Mouse (Mus musculus): ENCODE results near the gene Lif. TPM values are rescaled to one million over a fixed set of nuclear protein-coding genes. Genes with fewer than 3 reads are reported as not detected.

The Lif gene
- polyA plus RNA-seq (2016; fragmentation: Nextera tagmentation; extraction: Ambion mirVana): 0.11 and 0.21 TPM in 2 replicates

- Histone ChIP-seq H3K27ac (no peak within 1 kb of the TSS), H3K4me3 (no peak within 1 kb of the TSS), H3K9me3 (no peaks in the 10 kb centered on the region), H3K27me3 (ENCODE audit: insufficient read depth, poor library complexity, severe bottlenecking) (peaks cover 11% of the 10 kb centered on the region), H3K36me3 (no peaks in the 10 kb centered on the region), H3K4me1 (peaks cover 22% of the 10 kb centered on the region)
- 62% methylated on average over 11 of the region's 11 CpGs for WGBS
- no peak for DNase-seq (ENCODE audit: low spot score)
Observed at GRCm38 (mm10) chr11:4256846-4257607, at the start of gene Lif. Gene Lif, plus strand, starts transcription at chr11:4257557.

GRCm38 (mm10) chr11:4207655-4208054 lies 49.7 kb upstream of the Lif start:
- 92% methylated on average over 9 of the region's 9 CpGs for WGBS
- Histone ChIP-seq H3K4me3 (no peak overlapping the region), H3K9me3 (no peaks in the 10 kb centered on the region), H3K27me3 (ENCODE audit: insufficient read depth, poor library complexity, severe bottlenecking) (no peaks in the 10 kb centered on the region), H3K36me3 (peaks cover 34% of the 10 kb centered on the region), H3K4me1 (peaks cover 10% of the 10 kb centered on the region), H3K27ac (no peak overlapping the region)
- no peak for DNase-seq (ENCODE audit: low spot score)

- Histone ChIP-seq H3K27ac (no peak overlapping the region), H3K4me3 (no peak overlapping the region), H3K27me3 (ENCODE audit: insufficient read depth, poor library complexity, severe bottlenecking) (no peaks in the 10 kb centered on the region), H3K4me1 (peaks cover 12% of the 10 kb centered on the region), H3K9me3 (no peaks in the 10 kb centered on the region), H3K36me3 (peaks cover 53% of the 10 kb centered on the region)
- WGBS: 76% methylated on average over 5 of the region's 5 CpGs
- no peak for DNase-seq (ENCODE audit: low spot score)
Observed at GRCm38 (mm10) chr11:4209556-4209955, 47.8 kb upstream of the Lif start.

GRCm38 (mm10) chr11:4210786-4211185 lies 46.6 kb upstream of the Lif start:
- DNase-seq (ENCODE audit: low spot score): no peak
- no peaks in the 10 kb centered on the region for H3K9me3 ChIP-seq
- no peak overlapping the region for H3K4me3 ChIP-seq
- no peak overlapping the region for H3K27ac ChIP-seq
- H3K4me1 ChIP-seq: peaks cover 20% of the 10 kb centered on the region
- H3K36me3 ChIP-seq: peaks cover 58% of the 10 kb centered on the region
- H3K27me3 ChIP-seq (ENCODE audit: insufficient read depth, poor library complexity, severe bottlenecking): no peaks in the 10 kb centered on the region
- 73% methylated on average over 1 of the region's 1 CpGs for WGBS

- peaks cover 55% of the 10 kb centered on the region for H3K36me3 ChIP-seq
Observed at GRCm38 (mm10) chr11:4213107-4213506, 44.2 kb upstream of the Lif start.

GRCm38 (mm10) chr11:4214572-4214971 lies 42.8 kb upstream of the Lif start:
- Histone ChIP-seq H3K27me3 (ENCODE audit: insufficient read depth, poor library complexity, severe bottlenecking) (peaks cover 17% of the 10 kb centered on the region), H3K4me3 (no peak overlapping the region), H3K27ac (no peak overlapping the region), H3K4me1 (peaks cover 42% of the 10 kb centered on the region), H3K36me3 (peaks cover 51% of the 10 kb centered on the region), H3K9me3 (no peaks in the 10 kb centered on the region)
- 93% methylated on average over 14 of the region's 14 CpGs for WGBS
- DNase-seq (ENCODE audit: low spot score): no peak

More at GRCm38 (mm10) chr11:4213107-4213506, 44.2 kb upstream of the Lif start:
- Histone ChIP-seq H3K4me3 (no peak overlapping the region), H3K4me1 (peaks cover 29% of the 10 kb centered on the region), H3K9me3 (no peaks in the 10 kb centered on the region), H3K27ac (no peak overlapping the region), H3K27me3 (ENCODE audit: insufficient read depth, poor library complexity, severe bottlenecking) (peaks cover 3% of the 10 kb centered on the region; the same call in 1 of the 2 replicates)
- DNase-seq (ENCODE audit: low spot score): no peak
- WGBS: 83% methylated on average over 10 of the region's 10 CpGs

- Histone ChIP-seq H3K27ac (no peak overlapping the region), H3K9me3 (no peaks in the 10 kb centered on the region), H3K4me1 (peaks cover 42% of the 10 kb centered on the region), H3K36me3 (peaks cover 49% of the 10 kb centered on the region), H3K27me3 (ENCODE audit: insufficient read depth, poor library complexity, severe bottlenecking) (peaks cover 17% of the 10 kb centered on the region), H3K4me3 (no peak overlapping the region)
- DNase-seq (ENCODE audit: low spot score): no peak
- 73% methylated on average over 10 of the region's 10 CpGs for WGBS
Observed at GRCm38 (mm10) chr11:4215061-4215460, 42.3 kb upstream of the Lif start.

GRCm38 (mm10) chr11:4216248-4217000 lies 40.9 kb upstream of the Lif start:
- Histone ChIP-seq H3K9me3 (no peaks in the 10 kb centered on the region), H3K36me3 (peaks cover 39% of the 10 kb centered on the region), H3K27me3 (ENCODE audit: insufficient read depth, poor library complexity, severe bottlenecking) (peaks cover 23% of the 10 kb centered on the region), H3K4me3 (no peak overlapping the region), H3K4me1 (peaks cover 42% of the 10 kb centered on the region), H3K27ac (no peak overlapping the region)
- WGBS: 78% methylated on average over 9 of the region's 9 CpGs
- DNase-seq (ENCODE audit: low spot score): no peak

GRCm38 (mm10) chr11:4217914-4218629 lies 39.3 kb upstream of the Lif start, which contains the start of gene Castor1:
Gene Castor1, plus strand, starts transcription at chr11:4218225.
- Histone ChIP-seq H3K9me3 (no peaks in the 10 kb centered on the region), H3K4me3 (peak within 1 kb of the TSS; percentile 64), H3K36me3 (peaks cover 25% of the 10 kb centered on the region), H3K4me1 (peaks cover 37% of the 10 kb centered on the region), H3K27ac (peak within 1 kb of the TSS; percentile 80), H3K27me3 (ENCODE audit: insufficient read depth, poor library complexity, severe bottlenecking) (peaks cover 25% of the 10 kb centered on the region)
- 1% methylated on average over 56 of the region's 56 CpGs for WGBS
- peak; percentile 96 for DNase-seq (ENCODE audit: low spot score)

- H3K4me1 ChIP-seq: peaks cover 37% of the 10 kb centered on the region
- H3K27me3 ChIP-seq (ENCODE audit: insufficient read depth, poor library complexity, severe bottlenecking): peaks cover 28% of the 10 kb centered on the region
- peak overlapping the region; percentile 64 for H3K4me3 ChIP-seq
- no peak for DNase-seq (ENCODE audit: low spot score)
- peaks cover 19% of the 10 kb centered on the region for H3K36me3 ChIP-seq
- H3K27ac ChIP-seq: peak overlapping the region; percentile 80
- 2% methylated on average over 6 of the region's 6 CpGs for whole genome bisulfite sequencing
- no peaks in the 10 kb centered on the region for H3K9me3 ChIP-seq
Observed at GRCm38 (mm10) chr11:4218637-4219036, 38.7 kb upstream of the Lif start.

- Histone ChIP-seq H3K4me3 (no peak overlapping the region), H3K27me3 (ENCODE audit: insufficient read depth, poor library complexity, severe bottlenecking) (peaks cover 30% of the 10 kb centered on the region), H3K4me1 (peaks cover 39% of the 10 kb centered on the region), H3K36me3 (peaks cover 12% of the 10 kb centered on the region; the same call in 1 of the 2 replicates), H3K9me3 (no peaks in the 10 kb centered on the region), H3K27ac (no peak overlapping the region)
- no peak for DNase-seq (ENCODE audit: low spot score)
- WGBS: 4% methylated on average over 2 of the region's 2 CpGs
Observed at GRCm38 (mm10) chr11:4219317-4219751, 38.0 kb upstream of the Lif start.

- peaks cover 6% of the 10 kb centered on the region; the same call in 1 of the 2 replicates for H3K36me3 ChIP-seq
- H3K27me3 ChIP-seq (ENCODE audit: insufficient read depth, poor library complexity, severe bottlenecking): peaks cover 32% of the 10 kb centered on the region
- WGBS: 60% methylated on average over 9 of the region's 9 CpGs
Observed at GRCm38 (mm10) chr11:4219908-4220307, 37.4 kb upstream of the Lif start.

More at GRCm38 (mm10) chr11:4219908-4220307, 37.4 kb upstream of the Lif start:
- Histone ChIP-seq H3K9me3 (no peaks in the 10 kb centered on the region), H3K27ac (no peak overlapping the region), H3K4me1 (peaks cover 34% of the 10 kb centered on the region), H3K4me3 (no peak overlapping the region)
- DNase-seq (ENCODE audit: low spot score): no peak

Measured in heart, embryonic 10.5 days (tissue).